Mouse (Mus musculus) megakaryocyte, embryonic 14.5 days (primary cell): Measurements from ENCODE around the gene Bub1b. TPM values are rescaled to one million over a fixed set of nuclear protein-coding genes. Genes with fewer than 3 reads are reported as not detected.

Experiments
- H3K27me3 ChIP-seq: replicated peaks from 2 replicates; pipeline ENCODE3; 2012; ENCODE audit warnings: inconsistent platforms
- H3K36me3 ChIP-seq: replicated peaks from 2 replicates; pipeline ENCODE3; 2012; ENCODE audit warnings: low read length, inconsistent platforms, mixed read lengths
- H3K4me1 ChIP-seq: 2 replicates; pipeline ENCODE4 v1.6.1; 2012; ENCODE audit warnings: inconsistent platforms
- H3K4me3 ChIP-seq: replicated peaks from 2 replicates; pipeline ENCODE3; 2012; ENCODE audit warnings: moderate library complexity, mild to moderate bottlenecking, inconsistent platforms
- H3K9me3 ChIP-seq: 2 replicates; pipeline ENCODE4 v1.6.1; 2012; ENCODE audit warnings: inconsistent platforms
- FLI1 ChIP-seq: IDR thresholded peaks from 2 replicates; pipeline ENCODE4 v1.6.1; 2012; ENCODE audit warnings: low read length, inconsistent platforms, mixed read lengths
- GATA1 ChIP-seq: IDR thresholded peaks from 3 replicates; pipeline ENCODE4 v1.6.1; 2012; ENCODE audit warnings: mixed read lengths, low read length, inconsistent platforms, borderline replicate concordance
- polyA plus RNA-seq: library from polyadenylated mRNA; stranded (reverse); fragments of >175 nt; gene quantifications from 2 replicates; pipeline ENCODE4 v1.2.3, GENCODE M21; 2012; ENCODE audit warnings: low replicate concordance; ENCODE audit not compliant: insufficient read depth

Gene Bub1b
- polyA plus RNA-seq, 1 experiment = 5.4 TPM

DNA sequence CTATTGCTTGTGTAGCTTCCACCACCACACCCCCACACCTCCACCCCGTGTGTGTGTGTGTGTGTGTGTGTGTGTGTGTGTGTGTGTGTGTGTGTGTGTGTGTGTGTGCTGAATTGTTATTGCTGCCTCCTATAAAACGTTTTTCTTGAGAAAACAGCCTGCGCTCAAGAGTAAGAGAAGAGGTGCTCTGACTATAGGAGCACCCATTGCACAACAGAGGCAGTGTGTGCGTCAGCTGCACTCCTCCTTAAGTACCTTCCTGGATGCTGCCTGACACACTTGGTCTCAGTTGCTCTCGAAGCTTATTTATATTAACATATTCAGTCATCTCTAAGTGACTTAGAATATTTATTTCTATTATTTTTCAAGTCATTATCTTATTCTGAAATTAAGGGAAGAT, 20.0 kb downstream of the Bub1b start:
- no peaks in the 10 kb centered on the region for H3K4me1 ChIP-seq
- peaks cover 94% of the 10 kb centered on the region for H3K36me3 ChIP-seq
- H3K9me3 ChIP-seq = no peaks in the 10 kb centered on the region
- no peaks in the 10 kb centered on the region for H3K27me3 ChIP-seq
- H3K4me3 ChIP-seq = no peak overlapping the region
- TF ChIP-seq FLI1 (no peak), GATA1 (no peak)

DNA sequence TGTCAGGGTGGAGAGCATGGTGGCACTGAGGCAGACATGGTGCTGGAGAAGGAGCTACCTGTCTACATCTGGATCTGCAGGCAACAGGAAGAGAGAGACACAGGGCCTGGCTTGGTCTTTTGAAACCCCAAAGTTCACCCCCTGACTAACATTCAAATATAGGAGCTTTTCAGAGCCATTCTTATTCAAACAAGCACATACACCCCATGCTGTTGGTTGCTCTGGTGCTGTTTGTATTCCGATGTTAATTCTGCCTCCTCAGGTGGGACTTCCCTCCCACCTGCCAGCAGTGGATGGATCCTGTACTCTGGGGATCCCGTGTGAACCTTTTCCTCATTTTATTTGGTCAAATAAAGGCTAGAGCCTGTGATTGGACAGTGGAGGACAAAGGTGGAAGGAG, 22.1 kb downstream of the Bub1b start:
- Histone ChIP-seq H3K9me3 (no peaks in the 10 kb centered on the region), H3K36me3 (peaks cover 94% of the 10 kb centered on the region), H3K4me3 (no peak overlapping the region), H3K4me1 (no peaks in the 10 kb centered on the region), H3K27me3 (no peaks in the 10 kb centered on the region)
- TF ChIP-seq GATA1 (no peak), FLI1 (no peak)

DNA sequence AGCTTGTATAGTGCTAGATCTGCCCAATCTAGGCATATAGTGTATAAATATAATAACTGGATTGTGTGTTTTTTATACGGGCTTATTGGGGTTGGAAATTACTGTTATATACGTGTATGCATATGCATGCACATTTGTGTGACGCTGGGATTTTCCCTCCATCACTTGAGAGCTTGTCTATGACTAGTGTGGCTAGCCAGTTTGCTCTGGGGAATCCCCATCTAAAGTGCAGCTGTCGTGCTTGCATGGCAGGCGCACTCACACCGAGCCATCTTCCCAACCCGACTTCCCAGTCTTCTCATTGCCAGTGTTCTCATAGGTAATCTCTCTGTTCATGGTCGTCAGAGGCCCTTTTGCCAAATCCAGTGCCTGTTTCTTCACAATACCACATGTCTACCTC, 22.6 kb downstream of the Bub1b start:
- Histone ChIP-seq H3K9me3 (no peaks in the 10 kb centered on the region), H3K27me3 (no peaks in the 10 kb centered on the region), H3K4me1 (no peaks in the 10 kb centered on the region), H3K4me3 (no peak overlapping the region), H3K36me3 (peaks cover 94% of the 10 kb centered on the region)
- TF ChIP-seq FLI1 (no peak), GATA1 (no peak)

DNA sequence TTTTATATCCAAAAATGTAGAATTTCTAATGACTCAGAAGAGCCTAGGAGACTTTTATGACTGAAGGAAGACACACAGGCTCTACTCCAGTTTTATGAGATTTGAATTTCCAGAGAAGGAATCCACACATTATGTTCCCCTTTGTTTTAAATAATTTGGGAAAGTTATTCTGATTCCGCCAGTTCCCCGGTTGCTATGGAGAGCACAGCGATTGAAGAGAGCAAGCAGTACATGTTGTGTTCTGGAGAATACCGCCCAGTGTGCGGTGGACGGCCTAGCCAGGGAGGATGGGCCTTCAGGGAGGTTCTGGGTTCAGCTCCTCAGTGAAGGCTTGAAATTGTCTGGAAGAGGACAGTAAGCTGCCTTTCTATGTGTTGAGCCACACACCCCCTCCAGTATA, 31.3 kb downstream of the Bub1b start:
- Histone ChIP-seq H3K4me1 (no peaks in the 10 kb centered on the region), H3K36me3 (peaks cover 92% of the 10 kb centered on the region), H3K4me3 (no peak overlapping the region), H3K9me3 (no peaks in the 10 kb centered on the region), H3K27me3 (no peaks in the 10 kb centered on the region)
- TF ChIP-seq FLI1 (no peak), GATA1 (no peak)

DNA sequence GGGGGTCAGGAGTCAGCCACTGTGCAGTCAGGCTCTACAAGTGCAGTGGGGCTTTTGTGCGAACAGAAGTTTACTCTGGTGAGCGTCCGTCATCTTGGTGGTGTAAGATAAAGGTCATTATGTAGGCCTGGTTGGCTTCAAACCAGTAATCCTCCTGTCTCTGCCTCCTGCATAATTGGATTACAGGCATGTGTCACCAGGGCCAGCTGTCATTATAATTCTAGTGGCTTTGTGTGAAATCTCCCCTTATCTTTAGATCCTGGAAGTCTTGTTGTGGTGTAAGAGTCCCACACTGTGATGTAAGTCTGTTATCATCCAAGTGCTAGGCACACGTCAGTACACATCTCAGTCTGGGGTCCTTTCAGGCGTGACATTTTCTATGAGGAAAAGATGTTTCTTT, 35.4 kb downstream of the Bub1b start:
- TF ChIP-seq FLI1 = no peak
- no peak for TF ChIP-seq GATA1
- H3K4me1 ChIP-seq = peaks cover 4% of the 10 kb centered on the region
- no peak overlapping the region for H3K4me3 ChIP-seq
- H3K9me3 ChIP-seq = no peaks in the 10 kb centered on the region
- no peaks in the 10 kb centered on the region for H3K27me3 ChIP-seq
- peaks cover 96% of the 10 kb centered on the region for H3K36me3 ChIP-seq

DNA sequence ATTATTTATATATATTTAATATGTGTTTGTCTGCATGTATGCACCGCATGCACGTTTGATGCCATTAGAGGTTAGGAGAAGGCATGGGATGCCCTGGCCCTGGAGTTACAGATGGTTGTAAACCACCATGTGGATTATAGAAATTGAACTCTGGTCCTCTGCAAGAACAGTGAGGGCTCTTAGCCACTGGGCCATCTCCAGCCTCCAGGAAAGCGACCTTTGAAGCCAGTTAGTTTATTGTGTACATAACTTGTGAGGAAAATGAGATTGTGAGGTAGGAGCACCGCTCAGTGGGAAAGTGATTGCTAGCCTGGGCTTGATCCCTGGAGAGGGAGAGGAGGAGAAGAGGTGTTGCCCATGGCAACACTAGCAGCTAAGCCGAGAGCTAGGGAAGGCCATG, 39.2 kb downstream of the Bub1b start:
- H3K27me3 ChIP-seq = no peaks in the 10 kb centered on the region
- peaks cover 96% of the 10 kb centered on the region for H3K36me3 ChIP-seq
- H3K4me3 ChIP-seq = no peak overlapping the region
- H3K4me1 ChIP-seq = peaks cover 13% of the 10 kb centered on the region
- no peaks in the 10 kb centered on the region for H3K9me3 ChIP-seq
- no peak for TF ChIP-seq GATA1
- no peak for TF ChIP-seq FLI1

DNA sequence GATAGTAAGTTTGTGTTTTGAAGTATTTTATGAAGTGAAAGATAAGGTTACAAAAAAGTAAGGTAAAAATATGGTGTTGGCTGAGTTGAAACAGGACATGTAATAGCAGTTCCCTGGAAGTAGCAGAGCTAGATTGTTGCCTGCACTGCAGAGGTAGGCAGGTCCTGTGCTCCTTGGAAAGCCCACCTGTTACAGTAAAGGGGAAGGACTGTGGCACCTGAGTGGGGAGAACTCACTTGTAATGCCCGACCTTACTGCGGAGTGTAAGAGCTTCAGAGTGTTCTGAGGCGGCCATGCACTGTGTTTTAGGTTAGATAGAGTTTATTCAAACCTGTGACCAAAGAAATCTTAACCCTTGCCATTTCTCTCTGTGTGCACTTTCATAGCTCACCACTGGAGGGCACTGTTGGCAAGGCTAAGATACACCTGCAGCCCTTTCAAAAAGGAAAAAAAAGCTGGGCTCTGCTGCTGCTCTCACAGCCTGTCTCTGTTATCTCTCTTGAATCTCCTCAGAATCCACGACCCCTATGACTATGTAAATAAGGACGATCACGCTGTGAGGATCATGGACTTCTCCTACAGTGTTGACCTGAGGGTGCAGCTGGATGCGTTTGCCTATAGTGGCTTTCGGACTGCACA, 40.0 kb downstream of the Bub1b start:
- no peak for TF ChIP-seq FLI1
- no peak for TF ChIP-seq GATA1
- Histone ChIP-seq H3K4me3 (no peak overlapping the region), H3K27me3 (no peaks in the 10 kb centered on the region), H3K36me3 (peaks cover 96% of the 10 kb centered on the region), H3K4me1 (peaks cover 19% of the 10 kb centered on the region), H3K9me3 (no peaks in the 10 kb centered on the region)

DNA sequence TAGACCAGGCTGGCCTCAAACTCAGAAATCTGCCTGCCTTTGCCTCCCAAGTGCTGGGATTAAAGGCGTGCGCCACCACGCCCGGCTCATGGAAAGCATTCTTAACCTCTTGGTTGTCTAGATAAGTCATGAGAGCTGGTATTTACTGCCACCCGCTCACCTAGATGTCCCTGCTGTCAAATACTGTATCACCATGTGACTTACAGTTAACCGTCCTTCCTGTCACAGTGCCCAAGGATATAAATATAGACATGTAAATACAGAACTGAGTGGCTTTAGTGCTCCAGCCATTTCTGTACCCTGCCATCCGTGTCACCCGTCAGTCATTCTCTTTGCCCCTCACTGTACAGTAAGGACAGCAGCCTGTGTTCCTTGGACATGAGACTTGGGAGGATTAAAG, 40.7 kb downstream of the Bub1b start:
- no peaks in the 10 kb centered on the region for H3K9me3 ChIP-seq
- H3K4me1 ChIP-seq = peaks cover 19% of the 10 kb centered on the region
- no peak for TF ChIP-seq FLI1
- TF ChIP-seq GATA1 = no peak
- H3K27me3 ChIP-seq = no peaks in the 10 kb centered on the region
- no peak overlapping the region for H3K4me3 ChIP-seq
- peaks cover 95% of the 10 kb centered on the region for H3K36me3 ChIP-seq

DNA sequence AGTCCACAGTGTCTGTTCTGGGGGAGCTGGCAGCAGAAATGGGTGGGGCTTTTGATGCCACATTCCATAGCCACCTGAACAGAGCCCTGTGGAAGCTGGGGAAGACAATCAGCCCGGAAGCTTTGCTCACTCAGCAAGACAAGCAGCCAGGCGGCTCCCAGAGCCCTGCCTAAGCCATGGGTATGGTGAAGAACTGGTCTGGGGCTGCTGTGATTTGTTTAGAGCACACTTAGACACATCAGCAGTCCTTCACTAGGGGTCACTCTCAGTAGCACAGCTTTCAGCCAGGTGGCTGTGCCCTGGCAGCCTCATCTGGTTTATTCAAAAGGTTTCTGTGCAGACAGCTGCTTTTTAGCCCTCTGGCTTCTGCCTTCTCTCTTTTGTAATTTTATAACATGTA, 43.1 kb downstream of the Bub1b start:
- no peak for TF ChIP-seq FLI1
- no peak for TF ChIP-seq GATA1
- Histone ChIP-seq H3K4me3 (no peak overlapping the region), H3K36me3 (peaks cover 74% of the 10 kb centered on the region), H3K4me1 (peaks cover 19% of the 10 kb centered on the region), H3K9me3 (no peaks in the 10 kb centered on the region), H3K27me3 (no peaks in the 10 kb centered on the region)

DNA sequence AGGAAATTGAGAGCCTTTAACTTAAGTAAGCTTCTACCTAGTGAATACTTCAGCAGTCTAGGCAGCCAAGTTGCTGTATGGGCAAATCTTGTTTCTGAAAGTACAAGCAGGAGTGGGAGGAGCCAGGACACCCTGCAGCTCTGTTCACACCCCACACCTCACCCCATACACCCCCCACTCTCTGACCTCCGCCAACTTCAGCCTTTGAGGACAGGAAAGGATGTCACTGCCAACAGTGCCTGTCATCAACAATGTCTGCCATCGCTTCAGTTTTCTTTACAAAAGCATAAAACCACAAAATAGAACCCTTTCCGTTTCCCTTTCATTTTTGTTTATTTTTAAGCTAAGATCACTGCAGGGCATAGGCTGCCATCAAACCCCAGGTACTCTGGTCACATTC, 44.4 kb downstream of the Bub1b start:
- Histone ChIP-seq H3K4me3 (no peak overlapping the region), H3K9me3 (no peaks in the 10 kb centered on the region), H3K27me3 (no peaks in the 10 kb centered on the region), H3K4me1 (peaks cover 19% of the 10 kb centered on the region), H3K36me3 (peaks cover 61% of the 10 kb centered on the region)
- TF ChIP-seq GATA1 (no peak), FLI1 (no peak)

DNA sequence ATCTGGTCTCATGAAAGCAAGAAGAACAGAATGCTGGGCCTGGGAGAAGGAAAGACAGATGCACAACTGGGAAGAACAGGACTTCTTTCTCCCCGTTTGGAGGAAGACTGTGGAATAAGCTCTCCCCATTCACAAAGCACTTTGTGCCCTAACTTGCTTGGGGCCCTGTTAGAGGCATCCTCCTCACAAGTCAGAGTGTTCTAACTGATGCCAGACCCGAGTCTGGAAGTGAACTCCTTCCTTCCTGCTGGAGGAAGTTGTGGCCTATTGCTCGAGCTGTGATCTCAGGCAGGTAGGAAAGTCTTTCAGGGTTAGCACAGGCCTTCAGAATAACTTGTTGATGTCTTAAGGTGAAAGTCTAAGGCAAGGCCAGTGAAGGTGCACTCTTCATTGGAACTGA, 44.9 kb downstream of the Bub1b start:
- Histone ChIP-seq H3K9me3 (no peaks in the 10 kb centered on the region), H3K27me3 (no peaks in the 10 kb centered on the region), H3K36me3 (peaks cover 57% of the 10 kb centered on the region), H3K4me1 (peaks cover 19% of the 10 kb centered on the region), H3K4me3 (no peak overlapping the region)
- TF ChIP-seq GATA1 = no peak
- no peak for TF ChIP-seq FLI1
